Mouse (Mus musculus): ENCODE results near the gene Jak2. TPM values are rescaled to one million over a fixed set of nuclear protein-coding genes. Genes with fewer than 3 reads are reported as not detected.
A peak's percentile ranks its signal among the peaks of the same experiment; 100 is the strongest.

Gene Jak2
- total and polyA plus RNA-seq, 3 experiments: 26.4 to 78.6 (median 30.2) TPM

DNA sequence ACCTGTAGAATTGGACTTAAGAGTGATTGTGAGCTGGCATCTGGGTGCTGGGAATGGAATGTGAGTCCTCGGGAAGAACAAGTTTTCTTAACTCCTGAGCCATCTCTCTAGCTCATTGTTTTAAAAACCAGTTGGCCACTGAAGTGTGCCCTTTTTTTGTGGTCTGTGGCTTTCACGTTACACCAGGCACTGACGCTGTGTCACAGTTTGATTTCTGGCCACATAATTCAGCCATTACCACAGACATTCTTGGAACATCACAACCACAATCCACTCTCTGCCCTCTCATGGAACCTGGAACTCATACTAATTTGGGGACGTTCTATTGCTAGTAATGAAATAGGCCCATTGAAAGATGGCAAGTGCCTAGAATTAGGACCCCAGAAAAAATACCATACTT lies 89.4 kb downstream of the Jak2 start:
- no peak for DNase-seq (ENCODE audit: low read depth, low spot score)
- TF ChIP-seq EP300 (IDR thresholded peaks at IDR 0.05; ENCODE audit: low read depth in 1 of 2, low read length in 2 of 2) (no peak), POLR2AphosphoS5 (IDR thresholded peaks at IDR 0.05; ENCODE audit: borderline replicate concordance, low read depth, low read length) (no peak), USF1 (IDR thresholded peaks at IDR 0.05; ENCODE audit: low read depth, low read length) (no peak)
- H3K36me3 ChIP-seq (ENCODE audit: control insufficient read depth in 1 of 2, insufficient read depth in 2 of 2, low read length in 2 of 2): no peaks in the 10 kb centered on the region
- peaks cover 10 to 12% of the 10 kb centered on the region in 2 experiments for H3K27me3 ChIP-seq (ENCODE audit: control insufficient read depth in 1 of 2, insufficient read depth in 2 of 2, low read length in 2 of 2)
- H3K79me2 ChIP-seq (ENCODE audit: control insufficient read depth, insufficient read depth, low read length, poor library complexity): no peaks in the 10 kb centered on the region
- no peak overlapping the region for H3K4me3 ChIP-seq (ENCODE audit: control insufficient read depth in 1 of 2, insufficient read depth in 1 of 2, low read depth in 2 of 2, low read length in 2 of 2)
- no peaks in the 10 kb centered on the region for H3K9me3 ChIP-seq (replicated peaks; ENCODE audit: insufficient read depth, low read length)
- H3K4me1 ChIP-seq (ENCODE audit: control insufficient read depth in 1 of 2, insufficient read depth in 2 of 2, low read length in 2 of 2): peaks cover 0 to 6% of the 10 kb centered on the region in 2 experiments; a peak in 1 of 4 replicates
- H3K9ac ChIP-seq (ENCODE audit: control insufficient read depth, low read depth, low read length, poor library complexity, severe bottlenecking): no peak overlapping the region
- H3K27ac ChIP-seq (ENCODE audit: control insufficient read depth, low read depth, low read length): no peak overlapping the region

DNA sequence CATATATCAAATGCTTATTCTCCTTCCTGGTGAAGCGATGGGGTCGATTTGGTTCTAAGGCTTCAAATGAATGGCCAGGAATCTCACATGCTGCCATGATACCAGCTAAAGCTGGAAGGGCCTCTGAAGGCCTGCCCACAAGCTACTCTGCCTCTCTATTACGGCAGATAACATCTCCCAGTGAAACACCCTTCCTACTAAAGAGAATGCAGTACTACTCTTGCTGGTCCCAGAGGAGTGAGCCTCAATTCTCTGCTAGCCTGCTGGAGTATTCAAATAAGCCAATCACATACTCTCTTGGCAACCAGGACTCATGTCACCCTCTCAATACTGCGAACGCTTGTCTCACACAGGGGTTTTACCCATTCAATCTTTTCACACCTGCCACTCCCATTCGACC lies 90.7 kb downstream of the Jak2 start:
- H3K9me3 ChIP-seq (replicated peaks; ENCODE audit: insufficient read depth, low read length): no peaks in the 10 kb centered on the region
- peaks cover 8 to 12% of the 10 kb centered on the region in 2 experiments for H3K27me3 ChIP-seq (ENCODE audit: control insufficient read depth in 1 of 2, insufficient read depth in 2 of 2, low read length in 2 of 2)
- H3K9ac ChIP-seq (ENCODE audit: control insufficient read depth, low read depth, low read length, poor library complexity, severe bottlenecking): no peak overlapping the region
- H3K4me3 ChIP-seq (ENCODE audit: control insufficient read depth in 1 of 2, insufficient read depth in 1 of 2, low read depth in 2 of 2, low read length in 2 of 2): no peak overlapping the region
- no peak for DNase-seq (ENCODE audit: low read depth, low spot score)
- no peak overlapping the region for H3K27ac ChIP-seq (ENCODE audit: control insufficient read depth, low read depth, low read length)
- H3K36me3 ChIP-seq (ENCODE audit: control insufficient read depth in 1 of 2, insufficient read depth in 2 of 2, low read length in 2 of 2): no peaks in the 10 kb centered on the region
- peaks cover 0 to 6% of the 10 kb centered on the region in 2 experiments; a peak in 1 of 4 replicates for H3K4me1 ChIP-seq (ENCODE audit: control insufficient read depth in 1 of 2, insufficient read depth in 2 of 2, low read length in 2 of 2)
- no peaks in the 10 kb centered on the region for H3K79me2 ChIP-seq (ENCODE audit: control insufficient read depth, insufficient read depth, low read length, poor library complexity)
- TF ChIP-seq POLR2AphosphoS2 (IDR thresholded peaks at IDR 0.05; ENCODE audit: low read length) (no peak), ZMIZ1 (IDR thresholded peaks at IDR 0.05; ENCODE audit: low read depth, low read length) (no peak), E2F4 (IDR thresholded peaks at IDR 0.05; ENCODE audit: borderline replicate concordance, low read depth, low read length) (no peak), KAT2A (conservative IDR thresholded peaks at IDR 0.05; ENCODE audit: low read depth, low read length) (no peak), ELF1 (IDR thresholded peaks at IDR 0.05; ENCODE audit: low read depth, low read length) (no peak), GATA1 (IDR thresholded peaks at IDR 0.05; ENCODE audit: low read depth, low read length) (peak; percentile 56; the same call in 1 of the 2 replicates), MAZ (IDR thresholded peaks at IDR 0.05; ENCODE audit: low read depth, low read length) (no peak), RCOR1 (IDR thresholded peaks at IDR 0.05; ENCODE audit: low read depth, low read length) (0 out of 2 replicates have a peak, but pooled peaks have one; percentile 21), TBP (IDR thresholded peaks at IDR 0.05; ENCODE audit: low read depth, low read length) (no peak), USF2 (IDR thresholded peaks at IDR 0.05; ENCODE audit: borderline replicate concordance in 1 of 2, insufficient read depth in 1 of 2, low read depth in 1 of 2, low read length in 2 of 2) (no peak), POLR2AphosphoS5 (IDR thresholded peaks at IDR 0.05; ENCODE audit: borderline replicate concordance, low read depth, low read length) (no peak), MYC (IDR thresholded peaks at IDR 0.05; ENCODE audit: low read depth, low read length) (no peak), ZNF384 (IDR thresholded peaks at IDR 0.05; ENCODE audit: low read depth, low read length) (no peak), HCFC1 (IDR thresholded peaks at IDR 0.05; ENCODE audit: low read depth, low read length) (no peak), ZC3H11A (IDR thresholded peaks at IDR 0.05; ENCODE audit: low read depth, low read length) (no peak), NELFE (IDR thresholded peaks at IDR 0.05; ENCODE audit: low read depth, low read length) (no peak), TCF12 (IDR thresholded peaks at IDR 0.05; ENCODE audit: low read depth, low read length) (no peak), MXI1 (IDR thresholded peaks at IDR 0.05; ENCODE audit: low read depth, low read length) (no peak), TAL1 (IDR thresholded peaks at IDR 0.05; ENCODE audit: low read length) (no peak), SMC3 (IDR thresholded peaks at IDR 0.05; ENCODE audit: low read depth, low read length) (peak; percentile 27), USF1 (IDR thresholded peaks at IDR 0.05; ENCODE audit: low read depth, low read length) (no peak), ETS1 (IDR thresholded peaks at IDR 0.05; ENCODE audit: low read depth, low read length) (0 out of 2 replicates have a peak, but pooled peaks have one; percentile 8), MAFK (IDR thresholded peaks at IDR 0.05; ENCODE audit: borderline replicate concordance, low read depth, low read length) (no peak), CHD2 (IDR thresholded peaks at IDR 0.05; ENCODE audit: low read length) (no peak), JUND (IDR thresholded peaks at IDR 0.05; ENCODE audit: low read depth, low read length) (no peak), BHLHE40 (IDR thresholded peaks at IDR 0.05; ENCODE audit: borderline replicate concordance, low read depth, low read length) (no peak), MEF2A (IDR thresholded peaks at IDR 0.05; ENCODE audit: extremely low read depth, insufficient replicate concordance, low read depth, low read length, poor library complexity, severe bottlenecking) (no peak), CHD1 (IDR thresholded peaks at IDR 0.05; ENCODE audit: low read depth, low read length) (no peak), EP300 (IDR thresholded peaks at IDR 0.05; ENCODE audit: low read depth in 1 of 2, low read length in 2 of 2) (0 out of 4 replicates have a peak, but pooled peaks of 1 of the 2 experiments have one; percentile 29), MYB (IDR thresholded peaks at IDR 0.05; ENCODE audit: low read depth, low read length) (no peak), CTCF (IDR thresholded peaks at IDR 0.05 in 2 of 3, conservative IDR thresholded peaks at IDR 0.05 in 1 of 3; ENCODE audit: control insufficient read depth in 1 of 3, insufficient read depth in 1 of 3, low read depth in 2 of 3, low read length in 3 of 3, poor library complexity in 1 of 3, severe bottlenecking in 1 of 3) (no peak), POLR2A (IDR thresholded peaks at IDR 0.05; ENCODE audit: control insufficient read depth in 1 of 2, insufficient read depth in 1 of 2, low read depth in 1 of 2, low read length in 2 of 2, poor library complexity in 1 of 2) (no peak)

Data from MEL (cell line).